ENCODE assay signal across 8 mouse cellular contexts in genomic region chr4:116819968-116820901, GRCm38 (mm10). TPM values are rescaled to one million over a fixed set of nuclear protein-coding genes. Genes with fewer than 3 reads are reported as not detected.
DNase-seq lines count a peak whose midpoint lies in the region; ATAC-seq and TF ChIP-seq lines count a peak whose summit lies in the region.

No protein-coding gene starts in this region.

- intact Hi-C loops in left cerebral cortex, postnatal 36 days (cut with DNase I): loop anchor here (10.0 kb wide), 1 partner anchor 305 kb away; the partner anchor contains the start of genes Btbd19 and Tctex1d4

- TF ChIP-seq POLR2A in cortical plate, adult 2 months (IDR thresholded peaks at IDR 0.05; ENCODE audit: extremely low read depth, insufficient read depth, low read length): no peak

- peak overlapping the region; percentile 91 for H3K4me2 ChIP-seq in kidney, embryonic 14.5 days (replicated peaks; ENCODE audit: low read depth, low read length)
- H3K4me2 ChIP-seq in hindbrain, embryonic 15.5 days: peak overlapping the region; percentile 79
- peak overlapping the region; percentile 58 for H3K4me2 ChIP-seq in midbrain, postnatal 0 days (ENCODE audit: low read depth, low read length, poor library complexity, severe bottlenecking)

- TF ChIP-seq CTCF in cortical plate, adult 2 months (IDR thresholded peaks at IDR 0.05; ENCODE audit: extremely low read depth, insufficient read depth, low read length): no peak
- TF ChIP-seq CTCF in midbrain, postnatal 0 days (IDR thresholded peaks at IDR 0.05): no peak

- H3K36me3 ChIP-seq in kidney, embryonic 14.5 days (ENCODE audit: control insufficient read depth, insufficient read depth, low read length): peaks cover 6% of the 10 kb centered on the region
- H3K36me3 ChIP-seq in hindbrain, embryonic 15.5 days: no peaks in the 10 kb centered on the region
- H3K36me3 ChIP-seq in midbrain, postnatal 0 days (ENCODE audit: insufficient read depth, low read length): peaks cover 4% of the 10 kb centered on the region; the same call in 1 of the 2 replicates

- WGBS in kidney, embryonic 14.5 days: 25% methylated on average over 32 of the region's 32 CpGs
- 23% methylated on average over 32 of the region's 32 CpGs for WGBS in hindbrain, embryonic 15.5 days
- WGBS in midbrain, postnatal 0 days: 24% methylated on average over 30 of the region's 32 CpGs

- H3K4me3 ChIP-seq in kidney, embryonic 14.5 days (ENCODE audit: low read length): peak overlapping the region; percentile 43
- H3K4me3 ChIP-seq in cortical plate, adult 2 months (ENCODE audit: insufficient read depth, low read length): peak overlapping the region; percentile 40
- peak overlapping the region; percentile 39 for H3K4me3 ChIP-seq in hindbrain, embryonic 15.5 days
- peak overlapping the region; percentile 39 for H3K4me3 ChIP-seq in midbrain, postnatal 0 days (ENCODE audit: low read depth, low read length)

- no peak for ATAC-seq in kidney, embryonic 14.5 days (ENCODE audit: low FRiP score, low TSS enrichment)
- ATAC-seq in hindbrain, embryonic 15.5 days (ENCODE audit: low FRiP score, low read depth): peak; percentile 21; the same call in 1 of the 2 replicates
- no peak for ATAC-seq in midbrain, postnatal 0 days (ENCODE audit: low FRiP score)
- ATAC-seq in megakaryocyte-erythroid progenitor cell, adult 5-6 weeks (replicated peaks; ENCODE audit: low FRiP score, low TSS enrichment, poor library complexity, severe bottlenecking): no peak

- peaks cover 10% of the 10 kb centered on the region; the same call in 1 of the 2 replicates for H3K27me3 ChIP-seq in kidney, embryonic 14.5 days (ENCODE audit: control insufficient read depth, insufficient read depth, low read length)
- peaks cover 26% of the 10 kb centered on the region; the same call in 1 of the 2 replicates for H3K27me3 ChIP-seq in hindbrain, embryonic 15.5 days
- H3K27me3 ChIP-seq in midbrain, postnatal 0 days (ENCODE audit: insufficient read depth, low read length): peaks cover 4% of the 10 kb centered on the region; the same call in 1 of the 2 replicates

- H3K9me3 ChIP-seq in kidney, embryonic 14.5 days (ENCODE audit: control insufficient read depth, low read length): no peaks in the 10 kb centered on the region
- no peaks in the 10 kb centered on the region for H3K9me3 ChIP-seq in hindbrain, embryonic 15.5 days
- H3K9me3 ChIP-seq in midbrain, postnatal 0 days (ENCODE audit: low read length): no peaks in the 10 kb centered on the region

- peaks cover 14% of the 10 kb centered on the region; the same call in 1 of the 2 replicates for H3K4me1 ChIP-seq in kidney, embryonic 14.5 days (ENCODE audit: control insufficient read depth, insufficient read depth, low read length)
- no peaks in the 10 kb centered on the region for H3K4me1 ChIP-seq in cortical plate, adult 2 months (ENCODE audit: control insufficient read depth, insufficient read depth, low read length)
- peaks cover 23% of the 10 kb centered on the region for H3K4me1 ChIP-seq in hindbrain, embryonic 15.5 days (replicated peaks)
- H3K4me1 ChIP-seq in midbrain, postnatal 0 days (ENCODE audit: insufficient read depth, low read length): no peaks in the 10 kb centered on the region; the same call in 1 of the 2 replicates

- no peak for DNase-seq in kidney, postnatal 4 days
- DNase-seq in midbrain, postnatal 0 days (ENCODE audit: low spot score): no peak
- DNase-seq in adrenal gland, postnatal 25 days: no peak
- no peak for DNase-seq in left cerebral cortex, postnatal 36 days (ENCODE audit: low spot score in 2 of 2)

- H3K9ac ChIP-seq in kidney, embryonic 14.5 days (ENCODE audit: low read depth, low read length): peak overlapping the region; percentile 55; the same call in 1 of the 2 replicates
- H3K9ac ChIP-seq in hindbrain, embryonic 15.5 days: peak overlapping the region; percentile 26
- peak overlapping the region; percentile 48; the same call in 1 of the 2 replicates for H3K9ac ChIP-seq in midbrain, postnatal 0 days (replicated peaks; ENCODE audit: low read length, poor library complexity, severe bottlenecking)

- H3K27ac ChIP-seq in kidney, embryonic 14.5 days (ENCODE audit: low read depth, low read length): no peak overlapping the region
- H3K27ac ChIP-seq in cortical plate, adult 2 months (ENCODE audit: insufficient read depth, low read length): no peak overlapping the region
- no peak overlapping the region for H3K27ac ChIP-seq in hindbrain, embryonic 15.5 days (replicated peaks)
- H3K27ac ChIP-seq in midbrain, postnatal 0 days (ENCODE audit: low read depth, low read length): no peak overlapping the region

RNA-seq across cellular contexts. Expression of gene Hpdl, which starts 1.3 kb away (rescaled TPM):
- polyA plus RNA-seq in kidney, embryonic 14.5 days (2014; fragmentation: Nextera tagmentation; extraction: Ambion mirVana): 1.1 and 1.4 TPM in 2 replicates
- 1.4 and 1.9 TPM in 2 replicates for polyA plus RNA-seq in cortical plate, adult 2 months (2012; rRNA removed)
- 1.9 and 2.0 TPM in 2 replicates for polyA plus RNA-seq in hindbrain, embryonic 15.5 days (2015; fragmentation: Nextera tagmentation; extraction: Ambion mirVana)
- 0.55 and 0.71 TPM in 2 replicates for total RNA-seq in midbrain, postnatal 0 days (2014; rRNA removed)
- 0.74 and 1.1 TPM in 2 replicates for polyA plus RNA-seq in midbrain, postnatal 0 days (2015; fragmentation: Nextera tagmentation; extraction: Ambion mirVana)
- 2.7 and 3.6 TPM in 2 replicates for total RNA-seq in adrenal gland, postnatal 25 days (2021)
- 1 to 10 TPM in 1 of 2 experiments, under 1 TPM in 1; 0.72 to 1.1 TPM for total RNA-seq in left cerebral cortex, postnatal 36 days (2021)
- total RNA-seq in megakaryocyte-erythroid progenitor cell, adult 5-6 weeks (2014; fragmentation: Nextera tagmentation): not detected in 2 replicates
- 0.42 and 1.5 TPM in 2 replicates for total RNA-seq in megakaryocyte-erythroid progenitor cell, adult 5-6 weeks (2017)

RNA-seq across cellular contexts. Expression of gene Mutyh, which starts 12.7 kb away (rescaled TPM):
- 17.9 and 18.7 TPM in 2 replicates for polyA plus RNA-seq in kidney, embryonic 14.5 days (2014; fragmentation: Nextera tagmentation; extraction: Ambion mirVana)
- 5.7 and 5.9 TPM in 2 replicates for polyA plus RNA-seq in cortical plate, adult 2 months (2012; rRNA removed)
- polyA plus RNA-seq in hindbrain, embryonic 15.5 days (2015; fragmentation: Nextera tagmentation; extraction: Ambion mirVana): 7.4 and 8.4 TPM in 2 replicates
- total RNA-seq in midbrain, postnatal 0 days (2014; rRNA removed): 5.1 and 5.6 TPM in 2 replicates
- polyA plus RNA-seq in midbrain, postnatal 0 days (2015; fragmentation: Nextera tagmentation; extraction: Ambion mirVana): 3.0 and 4.5 TPM in 2 replicates
- total RNA-seq in adrenal gland, postnatal 25 days (2021): 3.9 and 9.0 TPM in 2 replicates
- 1 to 10 TPM; 1.6 to 3.0 TPM for total RNA-seq in left cerebral cortex, postnatal 36 days (2021)
- 2.5 and 9.8 TPM in 2 replicates for total RNA-seq in megakaryocyte-erythroid progenitor cell, adult 5-6 weeks (2014; fragmentation: Nextera tagmentation)
- total RNA-seq in megakaryocyte-erythroid progenitor cell, adult 5-6 weeks (2017): 3.7 TPM in 1 of 2 replicates, not detected in the other

RNA-seq across cellular contexts. Expression of gene Toe1, which starts 12.8 kb away (rescaled TPM):
- polyA plus RNA-seq in kidney, embryonic 14.5 days (2014; fragmentation: Nextera tagmentation; extraction: Ambion mirVana): 29.0 and 42.5 TPM in 2 replicates
- 21.6 and 22.2 TPM in 2 replicates for polyA plus RNA-seq in cortical plate, adult 2 months (2012; rRNA removed)
- polyA plus RNA-seq in hindbrain, embryonic 15.5 days (2015; fragmentation: Nextera tagmentation; extraction: Ambion mirVana): 27.4 and 32.8 TPM in 2 replicates
- 38.9 and 42.9 TPM in 2 replicates for total RNA-seq in midbrain, postnatal 0 days (2014; rRNA removed)
- 22.5 and 26.2 TPM in 2 replicates for polyA plus RNA-seq in midbrain, postnatal 0 days (2015; fragmentation: Nextera tagmentation; extraction: Ambion mirVana)
- total RNA-seq in adrenal gland, postnatal 25 days (2021): 18.1 and 25.1 TPM in 2 replicates
- total RNA-seq in left cerebral cortex, postnatal 36 days (2021): 10 to 100 TPM; 10.7 to 12.1 TPM
- total RNA-seq in megakaryocyte-erythroid progenitor cell, adult 5-6 weeks (2014; fragmentation: Nextera tagmentation): 21.8 and 25.8 TPM in 2 replicates
- 50.7 and 76.1 TPM in 2 replicates for total RNA-seq in megakaryocyte-erythroid progenitor cell, adult 5-6 weeks (2017)

RNA-seq across cellular contexts. Expression of gene Zswim5, which starts 56.9 kb away (rescaled TPM):
- 1.7 and 2.1 TPM in 2 replicates for polyA plus RNA-seq in kidney, embryonic 14.5 days (2014; fragmentation: Nextera tagmentation; extraction: Ambion mirVana)
- polyA plus RNA-seq in cortical plate, adult 2 months (2012; rRNA removed): 6.0 and 6.3 TPM in 2 replicates
- 5.2 and 5.4 TPM in 2 replicates for polyA plus RNA-seq in hindbrain, embryonic 15.5 days (2015; fragmentation: Nextera tagmentation; extraction: Ambion mirVana)
- total RNA-seq in midbrain, postnatal 0 days (2014; rRNA removed): 20.1 and 23.0 TPM in 2 replicates
- 2.2 and 2.4 TPM in 2 replicates for polyA plus RNA-seq in midbrain, postnatal 0 days (2015; fragmentation: Nextera tagmentation; extraction: Ambion mirVana)
- 5.0 and 5.1 TPM in 2 replicates for total RNA-seq in adrenal gland, postnatal 25 days (2021)
- 10 to 100 TPM in 1 of 2 experiments, 1 to 10 TPM in 1; 8.9 to 10.2 TPM for total RNA-seq in left cerebral cortex, postnatal 36 days (2021)
- 0.20 TPM in 1 of 2 replicates, not detected in the other for total RNA-seq in megakaryocyte-erythroid progenitor cell, adult 5-6 weeks (2014; fragmentation: Nextera tagmentation)
- total RNA-seq in megakaryocyte-erythroid progenitor cell, adult 5-6 weeks (2017): not detected in 2 replicates
